Mouse (Mus musculus): ENCODE results near the gene Scd2. TPM values are rescaled to one million over a fixed set of nuclear protein-coding genes. Genes with fewer than 3 reads are reported as not detected.
"Not testable (repeated sequence)": the region's sequence is repeated elsewhere in the genome, so short reads cannot be mapped to it uniquely, and the experiment has no call there.

The Scd2 gene
- total and polyA plus RNA-seq, 3 experiments = 748 to 1,065 (median 845) TPM

DNA sequence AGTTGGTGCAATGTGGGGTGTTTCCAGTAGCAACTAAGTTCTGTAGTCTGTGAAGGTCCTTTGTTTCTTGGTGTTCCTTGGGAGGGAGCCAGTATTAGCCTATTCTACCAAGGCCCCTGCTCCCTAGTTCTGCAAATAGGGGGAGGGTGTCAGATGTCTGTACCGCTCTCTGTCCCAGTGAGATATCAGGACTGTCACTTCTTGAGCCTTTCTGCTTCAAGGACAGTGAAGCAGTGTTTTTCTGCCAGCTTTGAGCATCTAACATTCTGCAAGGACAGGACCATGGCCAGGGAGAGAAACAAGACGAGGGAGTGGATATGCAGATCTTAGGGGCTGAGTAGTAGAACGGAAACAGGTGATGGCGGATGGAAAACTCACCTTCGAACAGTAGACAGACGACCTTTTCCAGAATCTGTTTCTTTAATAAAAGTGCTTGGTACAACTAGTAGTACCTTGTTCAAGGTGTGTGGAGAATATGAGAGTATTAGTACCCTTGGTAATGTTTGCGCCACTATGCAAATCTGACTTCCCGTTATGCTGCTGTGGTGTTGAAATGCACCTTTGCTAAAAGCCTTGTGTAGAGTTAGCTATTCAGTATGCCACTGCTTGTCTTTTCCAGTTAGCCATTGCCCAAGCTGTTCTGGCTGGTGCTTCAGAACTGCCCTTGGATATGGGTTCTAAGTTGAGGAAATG is 3.7 kb downstream of the Scd2 start:
- no peak for DNase-seq

DNA sequence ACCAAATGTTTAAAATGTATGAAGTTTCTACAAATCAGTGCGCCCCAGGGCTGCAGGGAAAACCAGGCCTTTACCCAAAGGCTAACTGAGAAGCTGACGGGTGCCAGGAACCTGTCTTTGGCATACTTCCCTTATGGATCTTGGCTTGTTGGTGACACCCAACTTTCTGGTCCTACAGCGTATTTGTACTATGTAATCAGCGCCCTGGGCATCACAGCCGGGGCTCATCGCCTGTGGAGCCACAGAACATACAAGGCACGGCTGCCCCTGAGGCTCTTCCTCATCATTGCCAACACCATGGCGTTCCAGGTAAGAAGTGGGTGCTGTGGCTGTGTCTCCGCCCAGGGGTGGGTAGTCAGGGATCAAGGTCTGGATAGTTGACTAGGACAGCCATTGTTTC is 4.4 kb downstream of the Scd2 start:
- DNase-seq = no peak

- DNase-seq = no peak
Measured at GRCm38 (mm10) chr19:44299078-44299477, 5.6 kb downstream of the Scd2 start.

- DNase-seq = peak; percentile 41
Measured at GRCm38 (mm10) chr19:44299902-44300301, 6.4 kb downstream of the Scd2 start.

GRCm38 (mm10) chr19:44300520-44300919 is 7.0 kb downstream of the Scd2 start:
- DNase-seq = no peak

DNA sequence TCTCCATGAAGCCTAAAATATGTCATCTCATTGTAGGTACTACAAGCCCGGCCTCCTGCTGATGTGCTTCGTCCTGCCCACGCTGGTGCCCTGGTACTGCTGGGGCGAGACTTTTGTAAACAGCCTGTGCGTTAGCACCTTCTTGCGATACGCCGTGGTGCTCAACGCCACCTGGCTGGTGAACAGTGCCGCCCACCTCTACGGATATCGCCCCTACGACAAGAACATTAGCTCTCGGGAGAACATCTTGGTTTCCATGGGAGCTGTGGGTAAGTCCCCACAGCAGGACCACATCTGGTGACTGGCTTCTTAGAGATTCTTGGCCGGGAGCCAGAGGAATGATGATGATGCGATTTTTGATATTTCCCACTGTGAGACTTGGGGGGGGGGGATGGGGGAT is 7.7 kb downstream of the Scd2 start:
- DNase-seq = peak; percentile 52

DNA sequence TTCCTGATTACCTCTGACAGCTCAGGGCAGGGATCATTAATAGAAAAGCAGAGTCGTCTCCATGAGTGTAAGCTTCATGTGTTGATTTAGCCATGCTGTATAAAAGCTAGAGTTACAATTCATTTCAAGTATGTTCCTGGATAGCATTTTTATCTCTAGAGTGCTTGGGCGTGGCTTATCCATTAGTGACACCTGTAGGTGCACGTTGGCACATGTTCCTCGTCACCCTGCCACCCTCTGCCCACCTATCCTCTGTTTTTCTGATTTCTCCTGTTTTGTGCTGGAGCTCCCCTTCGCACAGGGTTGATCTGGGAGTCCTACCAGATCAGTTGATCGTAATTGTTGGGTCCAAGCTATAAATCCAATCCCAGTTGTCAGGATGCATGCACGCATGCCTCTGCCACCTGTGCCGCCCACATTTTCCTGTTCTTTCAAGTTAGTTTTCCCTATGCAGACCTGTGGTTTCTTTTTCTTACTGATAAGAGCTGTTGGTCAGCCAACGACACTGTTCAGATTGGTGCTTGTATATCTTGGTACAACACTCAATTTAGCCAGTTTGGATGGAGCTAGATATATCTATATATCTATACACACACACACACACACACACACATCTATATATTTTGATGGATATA is 8.3 kb downstream of the Scd2 start:
- DNase-seq = no peak

- DNase-seq = no peak
Measured at GRCm38 (mm10) chr19:44302901-44303300, 9.4 kb downstream of the Scd2 start.

DNA sequence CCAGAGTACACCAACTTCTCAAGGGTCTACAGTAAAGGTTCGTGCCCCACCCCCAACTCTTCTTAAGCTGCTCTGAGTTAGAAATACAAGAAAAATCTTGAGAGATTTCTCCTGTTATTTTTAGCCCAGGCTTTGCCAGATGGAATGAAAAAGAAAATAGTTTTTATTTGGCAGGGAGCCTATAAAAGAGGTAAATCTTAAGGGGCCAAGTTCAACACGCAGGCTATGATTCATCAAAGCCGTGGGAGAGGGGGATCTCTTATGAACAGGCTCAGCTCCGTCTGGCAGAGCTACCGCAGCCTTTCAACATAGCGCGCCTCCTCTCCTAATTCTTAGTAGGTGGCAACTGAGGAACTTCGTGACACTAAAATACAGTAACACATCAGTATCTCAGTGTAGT is 10.0 kb downstream of the Scd2 start:
- no peak for DNase-seq

GRCm38 (mm10) chr19:44304419-44304818 is 10.9 kb downstream of the Scd2 start:
- DNase-seq = no peak

GRCm38 (mm10) chr19:44304851-44305510 is 11.5 kb downstream of the Scd2 start:
- no peak for DNase-seq

- DNase-seq = no peak
Measured at GRCm38 (mm10) chr19:44305701-44306100, 12.2 kb downstream of the Scd2 start.

GRCm38 (mm10) chr19:44306171-44306570 is 12.7 kb downstream of the Scd2 start:
- no peak for DNase-seq

DNA sequence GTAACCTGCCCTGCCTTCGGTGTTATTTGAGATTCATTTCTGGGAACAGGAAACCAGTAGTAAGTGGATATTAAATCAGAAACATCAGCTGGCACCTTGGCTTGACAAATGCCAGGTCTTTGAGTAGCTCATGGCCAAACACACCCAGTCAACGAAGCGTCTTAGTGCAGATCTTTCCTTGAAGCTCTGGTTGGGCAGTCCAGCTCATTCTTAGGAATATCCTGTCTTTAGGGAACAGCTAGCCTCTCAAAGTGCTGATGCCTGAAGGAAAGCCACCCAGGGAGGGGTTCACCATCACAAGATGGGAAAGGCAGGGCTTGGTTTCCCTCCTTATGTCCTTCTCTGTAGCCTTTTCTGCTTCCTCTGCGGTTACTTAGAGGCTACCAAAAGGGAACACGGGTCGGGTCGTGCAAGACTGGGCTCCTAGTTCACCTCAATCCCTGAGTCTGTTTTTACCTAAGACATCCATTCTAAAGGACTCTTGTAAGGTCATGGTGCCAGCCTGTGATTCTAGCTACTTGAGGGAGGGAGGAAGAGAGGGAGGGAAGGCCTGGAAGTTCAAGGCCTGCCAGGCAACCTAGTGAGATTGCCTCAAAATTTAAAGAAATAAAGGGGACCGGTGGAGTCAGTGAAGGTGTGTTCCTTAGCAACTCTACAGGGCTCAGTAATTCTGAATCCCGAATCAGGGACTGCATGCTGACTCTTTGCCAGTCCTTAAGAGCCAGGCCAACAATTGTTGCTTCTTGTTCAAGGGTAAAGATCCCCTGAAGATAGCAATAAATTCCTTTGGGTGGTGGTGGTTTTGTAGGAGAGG is 13.8 kb downstream of the Scd2 start:
- DNase-seq = no peak

DNA sequence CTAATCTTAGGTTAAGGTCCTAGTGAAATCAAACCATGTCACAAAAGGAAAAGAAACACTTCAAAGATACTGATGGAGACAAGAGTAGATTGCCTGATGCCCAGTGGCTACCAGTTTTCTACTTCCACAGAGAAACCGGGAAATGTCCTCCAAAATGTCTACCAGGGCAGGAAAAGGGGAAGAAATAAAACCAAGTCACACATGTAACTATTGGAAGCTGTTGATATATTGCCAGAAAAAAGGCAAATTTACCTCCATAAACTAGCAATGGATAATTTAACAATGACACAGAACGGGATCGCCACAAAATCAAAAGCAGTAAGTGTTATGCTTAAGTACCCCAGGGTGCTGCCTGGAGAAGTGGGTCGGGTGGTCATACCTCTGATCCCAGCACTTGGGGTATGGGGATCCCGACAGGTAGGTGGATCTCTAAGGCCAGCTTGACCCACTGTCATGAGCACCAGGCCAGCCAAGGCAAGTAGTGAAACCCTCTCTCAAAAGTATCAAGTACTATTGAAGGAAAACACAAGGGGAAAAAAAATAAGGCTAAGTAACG is 14.5 kb downstream of the Scd2 start:
- DNase-seq = no peak

- no peak for DNase-seq
Measured at GRCm38 (mm10) chr19:44308611-44309246, 15.3 kb downstream of the Scd2 start.

DNA sequence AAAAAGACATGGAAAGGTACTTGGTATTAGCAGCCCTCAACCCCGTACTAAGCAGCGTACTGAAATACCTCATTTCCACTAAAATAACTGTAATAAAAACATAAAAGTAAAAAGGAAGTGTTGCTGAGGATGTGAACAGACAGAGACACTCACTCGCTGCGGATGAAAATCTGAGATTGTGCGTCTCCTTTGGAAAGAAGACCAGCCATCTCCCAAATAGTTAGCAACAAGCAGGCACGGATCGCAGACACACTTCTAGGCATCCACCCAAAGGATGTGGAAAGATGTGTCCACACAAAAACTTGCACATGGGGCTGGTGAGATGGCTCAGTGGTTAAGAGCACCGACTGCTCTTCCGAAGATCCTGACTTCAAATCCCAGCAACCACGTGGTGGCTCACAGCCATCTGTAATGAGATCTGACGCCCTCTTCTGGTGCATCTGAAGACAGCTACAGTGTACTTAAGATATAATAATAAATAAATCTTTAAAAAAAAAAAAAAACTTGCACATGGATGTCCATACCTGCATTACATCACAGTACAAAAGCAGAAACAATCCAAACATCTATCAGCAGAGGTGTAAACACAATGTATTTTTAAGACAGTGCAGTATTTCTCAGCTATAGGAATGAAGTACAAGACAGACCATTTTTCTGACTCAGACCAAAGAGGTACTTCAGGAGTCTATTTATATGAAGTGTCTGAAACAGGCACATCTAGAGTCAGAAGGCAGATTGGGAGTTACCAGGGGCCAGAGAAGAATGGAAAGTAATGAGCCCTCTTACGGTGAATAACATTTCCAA is 16.1 kb downstream of the Scd2 start:
- no peak for DNase-seq

- DNase-seq = not testable (repeated sequence)
Measured at GRCm38 (mm10) chr19:44310155-44310575, 16.7 kb downstream of the Scd2 start.

DNA sequence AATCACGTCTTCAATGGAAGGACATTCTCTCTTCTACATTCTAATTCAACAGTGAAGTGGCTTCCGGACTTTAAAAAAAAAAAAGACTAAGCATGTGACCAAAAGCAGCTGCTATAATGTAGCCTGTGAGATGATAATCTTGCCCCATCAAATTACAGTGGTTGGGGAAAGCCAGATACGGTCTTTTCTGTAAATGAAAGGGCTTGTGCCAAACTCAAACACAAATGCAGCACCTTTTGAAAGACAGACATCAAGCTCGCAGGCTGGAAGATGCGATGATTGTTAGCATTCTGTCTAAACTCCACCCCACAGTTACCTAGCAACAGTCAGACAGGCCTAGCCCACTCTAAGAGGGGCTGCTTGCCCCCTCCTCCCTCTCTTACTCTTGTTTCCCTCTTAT is 17.3 kb downstream of the Scd2 start:
- no peak for DNase-seq

DNA sequence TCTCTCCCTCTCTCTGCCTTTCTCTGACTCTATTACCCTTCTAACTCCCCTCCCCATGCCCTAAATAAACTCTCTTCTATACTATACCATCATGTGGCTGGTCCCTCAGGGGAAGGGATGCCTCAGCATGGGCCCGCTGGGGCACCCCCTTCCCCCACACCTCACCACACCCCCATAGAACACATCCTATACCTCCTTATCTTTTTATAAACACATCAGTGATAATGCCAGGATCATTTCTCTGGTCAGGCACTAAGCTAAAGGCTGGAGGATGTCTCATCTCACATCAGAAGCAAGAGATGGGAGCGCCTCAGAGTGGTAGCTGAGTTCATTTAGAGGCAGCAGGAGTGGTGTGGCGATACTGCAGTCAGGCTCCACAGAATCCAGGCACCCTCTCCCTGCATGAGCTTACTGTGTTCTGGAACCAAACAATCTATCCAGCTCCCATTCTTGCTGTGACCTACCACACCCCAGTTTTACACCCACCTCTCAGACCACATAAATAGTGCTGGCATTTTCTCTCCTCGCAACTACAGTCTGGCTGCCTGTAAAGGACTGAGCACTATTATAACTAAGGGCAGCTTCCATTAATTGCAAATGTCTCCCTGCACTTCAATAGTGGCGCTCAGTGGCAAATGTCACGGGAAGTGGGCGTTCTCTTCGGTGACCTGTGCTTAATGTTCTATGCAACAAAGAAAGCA is 18.0 kb downstream of the Scd2 start:
- no peak for DNase-seq
